Mouse (Mus musculus) NIH3T3 (cell line): ENCODE measurements around the gene Kcnn1.
"Not testable (repeated sequence)": the region's sequence is repeated elsewhere in the genome, so short reads cannot be mapped to it uniquely, and the experiment has no call there.

Experiments used
- DNase-seq: peaks from one replicate; pipeline ENCODE4 v3.0.0-alpha.2; 2012; ENCODE audit warnings: low read depth

The Kcnn1 gene

GRCm38 (mm10) chr8:70842484-70842883 is 20.6 kb downstream of the Kcnn1 start:
- no peak for DNase-seq

GRCm38 (mm10) chr8:70841147-70842072 is 21.6 kb downstream of the Kcnn1 start:
- DNase-seq: peak; percentile 93

GRCm38 (mm10) chr8:70840590-70840989 is 22.5 kb downstream of the Kcnn1 start:
- no peak for DNase-seq

- DNase-seq: peak; percentile 100
Observed at GRCm38 (mm10) chr8:70839408-70840351, 23.4 kb downstream of the Kcnn1 start, which contains the start of gene Arrdc2. Arrdc2 (minus strand) TSS chr8:70839720.

GRCm38 (mm10) chr8:70838654-70839407 is 24.2 kb downstream of the Kcnn1 start:
- DNase-seq: peak; percentile 87

- no peak for DNase-seq
Observed at GRCm38 (mm10) chr8:70836666-70837065, 26.4 kb downstream of the Kcnn1 start.

- DNase-seq: no peak
Observed at GRCm38 (mm10) chr8:70834071-70834470, 29.0 kb downstream of the Kcnn1 start.

- DNase-seq: no peak
Observed at GRCm38 (mm10) chr8:70833520-70833919, 29.5 kb downstream of the Kcnn1 start.

- no peak for DNase-seq
Observed at GRCm38 (mm10) chr8:70833018-70833482, 30.0 kb downstream of the Kcnn1 start.

- no peak for DNase-seq
Observed at GRCm38 (mm10) chr8:70832371-70832770, 30.7 kb downstream of the Kcnn1 start.

- DNase-seq: no peak
Observed at GRCm38 (mm10) chr8:70831517-70831916, 31.5 kb downstream of the Kcnn1 start.

GRCm38 (mm10) chr8:70827796-70828195 is 35.3 kb downstream of the Kcnn1 start:
- no peak for DNase-seq

GRCm38 (mm10) chr8:70827010-70827409 is 36.0 kb downstream of the Kcnn1 start:
- no peak for DNase-seq

GRCm38 (mm10) chr8:70825816-70826215 is 37.2 kb downstream of the Kcnn1 start:
- DNase-seq: no peak

- DNase-seq: no peak
Observed at GRCm38 (mm10) chr8:70823802-70824201, 39.3 kb downstream of the Kcnn1 start.

GRCm38 (mm10) chr8:70822594-70822993 is 40.5 kb downstream of the Kcnn1 start:
- DNase-seq: not testable (repeated sequence)

GRCm38 (mm10) chr8:70821992-70822391 is 41.1 kb downstream of the Kcnn1 start:
- DNase-seq: no peak

- peak; percentile 89 for DNase-seq
Observed at GRCm38 (mm10) chr8:70821399-70821962, 41.6 kb downstream of the Kcnn1 start.

- no peak for DNase-seq
Observed at GRCm38 (mm10) chr8:70820101-70820935, 42.7 kb downstream of the Kcnn1 start.

- no peak for DNase-seq
Observed at GRCm38 (mm10) chr8:70816679-70817078, 46.4 kb downstream of the Kcnn1 start.
